Mouse (Mus musculus) small intestine, adult 2 months (tissue): ENCODE data around the gene Jak1.

ENCODE experiments used
- CTCF ChIP-seq: fragments of 200-500 bp; IDR thresholded peaks from 2 replicates; pipeline ENCODE4 v1.5.1; 2012; ENCODE audit warnings: low read depth, mild to moderate bottlenecking, control low read depth, inconsistent platforms, low read length, moderate library complexity, mixed read lengths; ENCODE audit not compliant: insufficient replicate concordance, insufficient read length; ENCODE audit errors: extremely low read depth
- POLR2A ChIP-seq: fragments of 200-500 bp; IDR thresholded peaks from 2 replicates; pipeline ENCODE4 v1.6.1; 2012; ENCODE audit warnings: low read depth, mild to moderate bottlenecking, control low read depth, inconsistent platforms, low read length, moderate library complexity

- no peak for TF ChIP-seq CTCF
- TF ChIP-seq POLR2A: no peak
Observed at GRCm38 (mm10) chr4:101144361-101144760, 120.7 kb downstream of the Jak1 start.
